Mouse (Mus musculus) kidney, adult 2 months (tissue): ENCODE measurements at regions not wholly inside any gene's neighbourhood (a gene's known extent, or its start where the extent isn't known, plus 50 kb on each side); places are given as distances from the start of the nearest gene placed in this dataset.

Experiments used
- DNase-seq: peaks from one replicate; pipeline ENCODE4 v3.0.0; 2021
- H3K27ac ChIP-seq: fragments of 200-500 bp; 2 replicates; pipeline ENCODE4 v1.5.1; 2012; ENCODE audit warnings: low read depth, low read length, control low read depth, inconsistent platforms; ENCODE audit not compliant: insufficient read depth
- H3K27me3 ChIP-seq: fragments of 200-500 bp; replicated peaks from 2 replicates; pipeline ENCODE4 v1.6.1; 2012; ENCODE audit warnings: mild to moderate bottlenecking, moderate library complexity, low read length, inconsistent platforms; ENCODE audit not compliant: control insufficient read depth, insufficient read depth
- H3K36me3 ChIP-seq: fragments of 200-500 bp; 2 replicates; pipeline ENCODE4 v1.6.1; 2012; ENCODE audit warnings: mild to moderate bottlenecking, moderate library complexity, low read length, inconsistent platforms; ENCODE audit not compliant: control insufficient read depth, insufficient read depth
- H3K4me1 ChIP-seq: fragments of 200-500 bp; 2 replicates; pipeline ENCODE4 v1.6.1; 2011; ENCODE audit warnings: low read length; ENCODE audit not compliant: control insufficient read depth, insufficient read depth
- H3K4me3 ChIP-seq: fragments of 200-500 bp; 2 replicates; pipeline ENCODE4 v1.5.1; 2011; ENCODE audit warnings: mild to moderate bottlenecking, low read depth, low read length, control low read depth; ENCODE audit not compliant: insufficient read depth
- CTCF ChIP-seq: fragments of 200-500 bp; conservative IDR thresholded peaks from 2 replicates; pipeline ENCODE4 v1.5.1; 2011; ENCODE audit warnings: low read depth, mild to moderate bottlenecking, control low read depth, low read length, moderate library complexity, mixed read lengths; ENCODE audit not compliant: insufficient read depth, insufficient read length
- POLR2A ChIP-seq: fragments of 200-500 bp; IDR thresholded peaks from one replicate; pipeline ENCODE4 v1.6.1; 2011; ENCODE audit warnings: low read depth, low read length, control low read depth
- WGBS: fragments of 180-500 bp; shearing (Covaris S2); methylation state at CpG from one replicate; pipeline ENCODE4 v1.1.7; 2018; 5-methylcytosine and 5-hydroxymethylcytosine counted together

DNA sequence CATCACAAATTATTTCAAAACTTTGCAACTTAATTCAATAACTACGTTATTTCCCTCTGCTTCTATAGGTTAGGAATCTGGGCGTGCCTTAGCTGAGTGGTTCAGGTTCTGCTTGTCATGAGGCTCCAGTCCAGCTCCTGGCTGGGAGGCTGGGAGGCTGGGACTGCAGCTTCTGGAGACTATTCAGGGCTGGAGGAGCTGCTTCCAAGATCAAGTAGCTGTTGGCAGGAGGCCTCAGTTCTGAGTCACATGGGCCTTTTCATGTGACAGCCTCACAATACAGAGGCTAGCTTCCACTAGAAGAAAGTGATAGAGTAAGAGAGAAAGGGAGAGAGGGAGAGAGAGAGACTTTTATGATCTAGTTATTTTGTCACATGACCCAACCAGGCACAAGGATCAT, 84.3 kb upstream of the Tsc22d2 start:
- WGBS = 75% methylated on average over 2 of the region's 2 CpGs
- H3K27me3 ChIP-seq = no peaks in the 10 kb centered on the region
- H3K36me3 ChIP-seq = no peaks in the 10 kb centered on the region
- no peak overlapping the region for H3K4me3 ChIP-seq
- peak; percentile 47 for DNase-seq
- no peaks in the 10 kb centered on the region for H3K4me1 ChIP-seq
- TF ChIP-seq CTCF (no peak), POLR2A (no peak)
- H3K27ac ChIP-seq = no peak overlapping the region

DNA sequence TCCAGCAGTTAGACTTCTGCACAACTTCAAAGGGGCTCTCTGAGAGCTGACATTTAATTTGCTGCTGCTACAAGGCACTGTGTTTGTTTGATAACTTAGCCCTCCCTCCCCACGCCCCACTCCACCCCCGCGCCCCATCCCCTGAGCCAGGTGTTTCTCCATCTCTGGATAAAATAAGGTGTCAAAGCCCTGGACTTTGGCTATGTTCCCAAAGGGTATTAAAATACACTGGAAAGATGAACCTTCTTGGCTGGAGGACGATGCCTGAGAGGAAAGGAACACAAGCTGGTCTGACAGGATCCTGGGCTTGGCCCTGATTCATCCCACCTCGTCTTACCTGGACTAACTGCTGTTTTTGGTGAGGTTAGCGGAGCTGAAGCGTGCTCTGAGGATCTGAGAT, 80.5 kb upstream of the Tsc22d2 start:
- Histone ChIP-seq H3K4me1 (no peaks in the 10 kb centered on the region), H3K4me3 (no peak overlapping the region), H3K27me3 (no peaks in the 10 kb centered on the region), H3K36me3 (no peaks in the 10 kb centered on the region), H3K27ac (no peak overlapping the region)
- 42% methylated on average over 7 of the region's 7 CpGs for WGBS
- TF ChIP-seq POLR2A (no peak), CTCF (no peak)
- no peak for DNase-seq

DNA sequence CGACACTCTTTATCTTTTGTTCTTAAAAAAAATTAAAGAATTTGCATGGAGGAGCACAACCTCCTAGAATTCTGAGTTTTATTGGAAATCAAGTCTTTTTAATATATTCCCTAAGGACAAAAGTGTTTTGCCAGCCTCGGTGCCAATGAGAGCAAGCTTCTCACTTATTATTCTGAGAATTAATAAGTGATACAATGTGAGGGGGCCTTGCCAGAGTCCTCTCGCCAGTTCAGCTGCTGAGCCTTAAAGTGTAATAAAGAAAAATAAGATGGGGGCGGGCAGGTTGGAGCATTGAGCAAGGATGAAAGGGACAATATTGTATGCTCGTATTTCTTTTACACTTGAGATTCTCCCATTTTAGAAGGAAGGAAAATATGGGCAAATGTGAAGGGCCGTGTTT, 79.2 kb upstream of the Tsc22d2 start:
- no peaks in the 10 kb centered on the region for H3K27me3 ChIP-seq
- H3K36me3 ChIP-seq = no peaks in the 10 kb centered on the region
- 80% methylated on average over 6 of the region's 6 CpGs for WGBS
- H3K27ac ChIP-seq = no peak overlapping the region
- TF ChIP-seq POLR2A (no peak), CTCF (no peak)
- no peaks in the 10 kb centered on the region for H3K4me1 ChIP-seq
- H3K4me3 ChIP-seq = no peak overlapping the region
- no peak for DNase-seq

DNA sequence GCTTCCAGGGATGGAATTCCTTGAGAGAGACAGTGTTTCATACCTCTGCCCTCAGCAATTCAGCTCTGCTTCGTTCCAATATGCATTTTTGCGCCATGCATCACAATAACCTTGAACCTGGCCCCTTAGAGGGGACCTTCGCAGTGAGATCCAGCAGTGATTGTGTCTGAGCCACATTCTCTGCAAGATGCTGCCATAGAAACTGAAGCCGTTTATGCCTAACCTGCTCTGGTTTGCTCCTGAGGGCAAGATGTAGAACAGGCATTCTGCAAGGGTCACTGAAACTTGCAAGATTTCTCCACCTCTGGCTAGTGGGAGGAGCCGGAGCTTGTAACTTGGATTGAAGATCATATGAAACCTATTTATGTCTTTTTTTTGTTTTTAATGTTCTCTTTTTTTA, 78.4 kb upstream of the Tsc22d2 start:
- no peaks in the 10 kb centered on the region for H3K36me3 ChIP-seq
- no peak for TF ChIP-seq CTCF
- TF ChIP-seq POLR2A = no peak
- no peaks in the 10 kb centered on the region for H3K27me3 ChIP-seq
- WGBS = 37% methylated on average over 5 of the region's 5 CpGs
- no peak overlapping the region for H3K27ac ChIP-seq
- no peak overlapping the region for H3K4me3 ChIP-seq
- no peaks in the 10 kb centered on the region for H3K4me1 ChIP-seq
- DNase-seq = no peak

DNA sequence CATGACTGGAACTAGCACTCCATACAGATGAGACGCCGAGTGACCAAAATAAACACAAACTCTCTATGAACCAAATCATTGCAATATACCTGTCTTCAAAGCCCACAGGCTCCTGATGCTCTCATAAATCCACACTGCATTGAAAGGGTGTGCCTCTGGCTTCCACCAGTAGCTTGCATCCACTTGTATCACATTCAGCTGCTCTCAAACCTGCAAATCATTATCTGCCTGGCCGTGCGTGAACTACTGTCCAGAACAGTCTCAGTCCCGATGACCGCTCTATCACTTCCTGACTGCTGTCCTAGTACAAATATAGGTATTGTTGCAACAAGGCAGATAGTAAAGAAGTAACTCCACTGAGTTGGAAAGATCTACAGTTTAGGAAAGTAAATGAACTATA, 77.9 kb upstream of the Tsc22d2 start:
- Histone ChIP-seq H3K4me1 (no peaks in the 10 kb centered on the region), H3K4me3 (no peak overlapping the region), H3K36me3 (no peaks in the 10 kb centered on the region), H3K27ac (no peak overlapping the region), H3K27me3 (no peaks in the 10 kb centered on the region)
- TF ChIP-seq POLR2A (no peak), CTCF (no peak)
- no peak for DNase-seq
- WGBS = 52% methylated on average over 6 of the region's 6 CpGs

DNA sequence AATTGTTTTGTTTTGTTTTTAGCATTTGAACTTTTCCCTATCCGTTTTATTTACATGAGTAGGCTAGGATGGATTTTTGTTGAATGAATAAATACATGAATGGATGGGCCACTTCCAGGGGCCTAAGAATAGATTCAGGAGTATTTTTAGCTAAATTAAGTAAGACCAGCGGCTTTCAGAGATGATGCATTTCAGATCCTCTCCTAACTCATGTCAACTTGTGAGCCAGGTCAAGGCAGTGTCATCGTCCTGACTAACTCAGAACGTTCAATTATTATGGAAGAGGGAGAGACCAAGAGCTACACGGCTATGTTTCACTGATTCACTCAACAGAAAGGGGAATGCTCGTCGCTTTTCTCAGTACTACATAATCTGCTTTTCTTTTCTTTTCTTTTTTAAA, 75.5 kb upstream of the Tsc22d2 start:
- no peak overlapping the region for H3K27ac ChIP-seq
- H3K4me1 ChIP-seq = no peaks in the 10 kb centered on the region
- DNase-seq = no peak
- no peak overlapping the region for H3K4me3 ChIP-seq
- WGBS = 80% methylated on average over 7 of the region's 7 CpGs
- TF ChIP-seq POLR2A (no peak), CTCF (no peak)
- no peaks in the 10 kb centered on the region for H3K27me3 ChIP-seq
- no peaks in the 10 kb centered on the region for H3K36me3 ChIP-seq

DNA sequence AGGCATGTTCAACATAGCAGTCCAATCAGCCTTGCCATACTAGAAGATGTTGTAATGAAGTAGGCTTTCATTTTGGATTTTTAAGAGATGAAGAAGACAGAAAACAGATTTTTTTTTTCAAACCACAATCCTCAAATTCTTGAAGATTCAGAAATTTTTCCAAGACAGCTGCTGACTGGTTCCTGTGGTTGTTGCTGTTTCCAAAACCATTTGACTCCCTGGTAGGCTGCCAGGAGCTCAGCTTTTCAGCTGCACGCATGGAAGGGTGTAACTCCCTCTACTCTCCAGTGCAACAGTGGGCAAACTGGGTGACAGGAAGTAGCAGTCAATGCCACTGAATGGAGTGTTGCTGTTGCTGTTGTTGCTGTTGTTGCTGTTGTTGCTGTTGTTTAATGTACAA, 72.4 kb upstream of the Tsc22d2 start:
- Histone ChIP-seq H3K27me3 (no peaks in the 10 kb centered on the region), H3K27ac (no peak overlapping the region), H3K4me3 (no peak overlapping the region), H3K4me1 (no peaks in the 10 kb centered on the region), H3K36me3 (no peaks in the 10 kb centered on the region)
- TF ChIP-seq POLR2A = no peak
- TF ChIP-seq CTCF = no peak
- 72% methylated on average over 1 of the region's 1 CpGs for WGBS
- DNase-seq = no peak

DNA sequence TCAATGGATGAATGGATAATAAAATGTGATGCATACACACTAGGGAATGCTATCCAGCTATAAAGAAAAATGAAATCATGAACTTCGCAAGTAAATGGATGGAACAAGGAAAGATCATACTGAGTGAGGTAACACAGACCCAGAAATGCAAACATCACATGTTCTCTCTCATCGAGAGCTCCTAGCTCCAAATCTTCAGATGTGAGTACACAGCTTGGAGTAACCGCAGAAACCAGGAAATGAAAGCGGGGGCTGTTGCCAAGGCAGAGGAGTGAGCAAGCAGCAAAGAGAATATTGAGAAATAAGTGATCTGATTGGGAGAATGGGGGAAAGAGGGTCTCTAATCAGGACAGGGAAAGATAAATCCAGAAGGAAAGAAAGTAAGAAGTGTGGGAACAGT, 52.0 kb upstream of the Tsc22d2 start:
- 78% methylated on average over 4 of the region's 4 CpGs for WGBS
- H3K4me3 ChIP-seq = no peak overlapping the region
- H3K27me3 ChIP-seq = no peaks in the 10 kb centered on the region
- no peaks in the 10 kb centered on the region for H3K36me3 ChIP-seq
- H3K27ac ChIP-seq = no peak overlapping the region
- no peaks in the 10 kb centered on the region for H3K4me1 ChIP-seq
- TF ChIP-seq CTCF = no peak
- no peak for TF ChIP-seq POLR2A
- no peak for DNase-seq
